Mouse (Mus musculus): ENCODE results near the gene Tor4a.

Gene Tor4a

GRCm38 (mm10) chr2:25224766-25225752 lies 28.4 kb upstream of the Tor4a start:
- DNase-seq: peak; percentile 93

- DNase-seq: no peak
Observed at GRCm38 (mm10) chr2:25224492-25224765, 27.7 kb upstream of the Tor4a start, which contains the start of gene Tubb4b. Gene Tubb4b, minus strand, starts transcription at chr2:25224702.

- DNase-seq: peak; percentile 59
Observed at GRCm38 (mm10) chr2:25223681-25224491, 27.2 kb upstream of the Tor4a start.

- no peak for DNase-seq
Observed at GRCm38 (mm10) chr2:25221331-25221772, 24.7 kb upstream of the Tor4a start.

GRCm38 (mm10) chr2:25218445-25218844 lies 21.8 kb upstream of the Tor4a start, which contains the start of gene Fam166a:
Gene Fam166a, plus strand, starts transcription at chr2:25218745.
- DNase-seq: no peak

- no peak for DNase-seq
Observed at GRCm38 (mm10) chr2:25217666-25218065, 21.0 kb upstream of the Tor4a start.

GRCm38 (mm10) chr2:25214444-25214843 lies 17.8 kb upstream of the Tor4a start, which contains the start of gene Stpg3:
Gene Stpg3, minus strand, starts transcription at chr2:25214637.
- no peak for DNase-seq

- DNase-seq: no peak
Observed at GRCm38 (mm10) chr2:25213266-25213865, 16.7 kb upstream of the Tor4a start.

GRCm38 (mm10) chr2:25211121-25211670 lies 14.5 kb upstream of the Tor4a start, which contains the start of gene Nelfb:
Gene Nelfb, minus strand, starts transcription at chr2:25211489.
- DNase-seq: peak; percentile 82

GRCm38 (mm10) chr2:25210686-25211085 lies 14.0 kb upstream of the Tor4a start:
- no peak for DNase-seq

GRCm38 (mm10) chr2:25207593-25207992 lies 10.9 kb upstream of the Tor4a start:
- no peak for DNase-seq

- no peak for DNase-seq
Observed at GRCm38 (mm10) chr2:25203631-25204214, 7.0 kb upstream of the Tor4a start.

- no peak for DNase-seq
Observed at GRCm38 (mm10) chr2:25200631-25201030, 3.9 kb upstream of the Tor4a start.

- DNase-seq: no peak
Observed at GRCm38 (mm10) chr2:25197946-25198345, 1.3 kb upstream of the Tor4a start.

GRCm38 (mm10) chr2:25197191-25197590 lies 505 bp upstream of the Tor4a start:
- no peak for DNase-seq

GRCm38 (mm10) chr2:25195211-25196156 lies 1.2 kb downstream of the Tor4a start:
- DNase-seq: no peak

GRCm38 (mm10) chr2:25194486-25195171 lies 2.1 kb downstream of the Tor4a start:
- DNase-seq: no peak

GRCm38 (mm10) chr2:25194006-25194405 lies 2.7 kb downstream of the Tor4a start:
- no peak for DNase-seq

- DNase-seq: peak; percentile 76
Observed at GRCm38 (mm10) chr2:25193330-25193770, 3.3 kb downstream of the Tor4a start.

GRCm38 (mm10) chr2:25187841-25188240 lies 8.8 kb downstream of the Tor4a start:
- no peak for DNase-seq

Measured in right cerebral cortex, postnatal 4 days (tissue).